Mouse (Mus musculus): ENCODE measurements around the gene Riox1.
"Not testable (repeated sequence)": the region's sequence is repeated elsewhere in the genome, so short reads cannot be mapped to it uniquely, and the experiment has no call there.

Gene Riox1

GRCm38 (mm10) chr12:83949776-83950492 is 474 bp upstream of the Riox1 start:
- no peak for DNase-seq

- DNase-seq, result peak; percentile 47
Measured at GRCm38 (mm10) chr12:83950840-83951701, 663 bp downstream of the Riox1 start.

- no peak for DNase-seq
Measured at GRCm38 (mm10) chr12:83951711-83952575, 1.5 kb downstream of the Riox1 start.

GRCm38 (mm10) chr12:83958278-83958677 is 7.9 kb downstream of the Riox1 start:
- DNase-seq, result no peak

- no peak for DNase-seq
Measured at GRCm38 (mm10) chr12:83965235-83965634, 14.8 kb downstream of the Riox1 start.

- no peak for DNase-seq
Measured at GRCm38 (mm10) chr12:83972117-83972516, 21.7 kb downstream of the Riox1 start.

GRCm38 (mm10) chr12:83978862-83979261 is 28.5 kb downstream of the Riox1 start:
- DNase-seq, result peak; percentile 83

GRCm38 (mm10) chr12:83981615-83982014 is 31.2 kb downstream of the Riox1 start:
- no peak for DNase-seq

- DNase-seq, result no peak
Measured at GRCm38 (mm10) chr12:83984752-83985151, 34.3 kb downstream of the Riox1 start, which contains the start of gene Heatr4. Gene Heatr4, minus strand, starts transcription at chr12:83984852.

GRCm38 (mm10) chr12:83987242-83987582 is 36.8 kb downstream of the Riox1 start:
- no peak for DNase-seq

GRCm38 (mm10) chr12:83987583-83988441 is 37.4 kb downstream of the Riox1 start, which contains the start of gene Acot2:
Gene Acot2, plus strand, starts transcription at chr12:83987861.
- peak; percentile 79 for DNase-seq

GRCm38 (mm10) chr12:83988483-83988882 is 38.1 kb downstream of the Riox1 start:
- no peak for DNase-seq

GRCm38 (mm10) chr12:83989378-83989777 is 39.0 kb downstream of the Riox1 start:
- DNase-seq, result no peak

GRCm38 (mm10) chr12:83997221-83997620 is 46.8 kb downstream of the Riox1 start:
- DNase-seq, result no peak

- no peak for DNase-seq
Measured at GRCm38 (mm10) chr12:83998341-83999107, 48.1 kb downstream of the Riox1 start.

- not testable (repeated sequence) for DNase-seq
Measured at GRCm38 (mm10) chr12:83999237-83999636, 48.8 kb downstream of the Riox1 start.

GRCm38 (mm10) chr12:84000418-84000817 is 50.0 kb downstream of the Riox1 start:
- no peak for DNase-seq
